Mouse (Mus musculus) urinary bladder, postnatal 4 days (tissue): Measurements from ENCODE around the gene Wdr81.

ENCODE experiments used
- DNase-seq, 2 experiments: peaks; one replicate each; pipeline ENCODE4 v3.0.0; 2021 to 2022; ENCODE audit warnings: low spot score in 2 of 2

Wdr81 gene

DNA sequence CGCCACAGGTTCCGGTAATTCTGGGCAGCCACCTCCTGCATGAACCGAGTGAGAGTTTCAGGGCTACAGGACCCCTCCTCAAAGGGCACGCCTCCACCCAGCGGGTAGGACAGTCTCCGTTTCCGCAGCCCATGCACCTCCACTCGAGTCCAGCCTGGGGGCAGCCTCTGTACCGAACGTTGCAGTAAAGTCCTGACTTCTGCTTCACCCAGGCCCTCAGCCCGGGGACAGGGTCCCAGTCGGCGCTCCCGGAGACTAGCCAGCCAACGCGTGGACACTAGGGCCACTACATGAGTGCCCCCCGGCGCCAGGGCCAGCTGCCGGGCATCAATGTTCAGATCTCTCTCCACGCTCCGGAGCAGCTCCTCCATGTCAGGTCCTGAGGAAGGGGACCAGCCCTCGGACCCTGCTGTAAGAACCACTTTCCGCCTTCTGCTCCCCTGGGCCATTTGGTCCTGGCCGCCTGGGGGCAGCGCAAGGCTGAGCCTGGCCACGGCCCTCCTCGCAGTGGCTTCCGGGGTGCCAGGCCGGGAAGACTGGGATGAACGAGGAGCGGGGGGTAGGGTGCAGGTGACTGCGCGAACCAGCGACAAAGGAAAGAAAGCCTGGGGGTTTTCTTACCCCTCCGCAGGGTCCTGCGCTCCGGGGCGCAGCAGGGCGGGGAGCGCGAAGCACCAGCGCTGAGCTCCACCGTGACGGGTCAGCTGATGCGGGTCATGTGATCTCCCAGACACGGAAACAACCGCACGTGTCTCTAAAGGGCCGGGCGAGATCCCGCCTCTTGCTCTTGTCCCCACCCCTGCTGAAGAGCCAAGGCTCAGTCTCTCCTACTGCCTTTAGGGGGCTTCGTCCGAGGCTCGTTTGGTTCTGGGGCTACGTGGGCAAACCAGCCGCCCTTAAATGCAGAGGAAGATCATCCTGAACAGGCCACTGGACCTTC, at the start of gene Wdr81:
Gene Wdr81 (minus strand): TSS at position 727 of the 940 bp plus-strand sequence.
- peak; percentile 81 to 88 for DNase-seq

DNA sequence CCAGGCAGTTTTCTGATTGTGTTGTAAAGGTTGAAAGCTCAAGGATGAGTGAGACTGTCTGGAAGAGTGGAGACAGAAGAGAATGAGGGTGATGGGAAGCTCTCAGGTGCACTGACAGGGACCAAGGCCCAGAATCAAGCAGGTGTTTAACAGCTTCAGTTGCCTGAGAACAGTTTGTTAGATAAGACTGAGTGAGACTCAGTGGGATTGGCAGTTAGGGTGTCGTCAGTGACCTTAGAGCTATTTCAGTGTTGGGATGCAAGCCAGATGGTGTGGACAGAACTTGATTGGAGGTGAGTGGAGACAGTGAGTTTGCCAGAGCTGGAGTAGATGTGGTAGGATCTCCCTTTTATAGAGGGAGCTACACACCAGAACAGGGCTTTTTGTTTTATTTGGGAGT, 43.6 kb upstream of the Wdr81 start:
- no peak for DNase-seq

DNA sequence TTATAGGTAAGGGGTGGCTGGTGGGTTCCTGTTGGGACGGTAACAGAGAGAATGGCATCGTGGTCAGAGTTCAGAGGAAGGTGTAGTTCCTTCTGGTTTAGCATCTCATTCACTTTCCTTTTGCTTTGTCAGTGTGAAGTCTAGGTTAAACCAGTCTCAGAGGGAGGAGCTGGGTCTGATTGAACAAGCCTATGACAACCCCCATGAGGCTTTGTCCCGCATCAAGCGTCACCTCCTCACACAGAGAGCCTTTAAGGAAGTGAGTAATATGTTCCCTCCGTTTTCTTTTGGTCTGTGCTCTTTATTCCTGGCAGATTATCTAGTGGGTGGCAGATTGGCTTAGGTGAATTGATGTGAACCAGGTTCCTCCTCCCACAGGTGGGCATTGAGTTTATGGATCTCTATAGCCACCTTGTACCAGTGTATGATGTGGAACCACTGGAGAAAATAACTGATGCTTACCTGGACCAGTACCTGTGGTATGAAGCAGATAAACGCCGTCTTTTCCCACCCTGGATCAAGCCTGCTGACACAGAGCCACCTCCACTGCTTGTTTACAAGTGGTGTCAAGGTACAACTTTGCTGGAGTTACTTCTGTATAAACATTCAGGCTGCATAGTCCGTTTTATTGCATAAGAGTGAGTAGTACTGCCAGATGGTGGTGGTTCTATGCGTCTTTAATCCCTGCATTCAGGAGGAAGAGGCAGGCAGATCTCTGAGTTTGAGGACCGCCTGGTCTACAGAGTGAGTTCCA, 40.0 kb upstream of the Wdr81 start:
- DNase-seq, result no peak

DNA sequence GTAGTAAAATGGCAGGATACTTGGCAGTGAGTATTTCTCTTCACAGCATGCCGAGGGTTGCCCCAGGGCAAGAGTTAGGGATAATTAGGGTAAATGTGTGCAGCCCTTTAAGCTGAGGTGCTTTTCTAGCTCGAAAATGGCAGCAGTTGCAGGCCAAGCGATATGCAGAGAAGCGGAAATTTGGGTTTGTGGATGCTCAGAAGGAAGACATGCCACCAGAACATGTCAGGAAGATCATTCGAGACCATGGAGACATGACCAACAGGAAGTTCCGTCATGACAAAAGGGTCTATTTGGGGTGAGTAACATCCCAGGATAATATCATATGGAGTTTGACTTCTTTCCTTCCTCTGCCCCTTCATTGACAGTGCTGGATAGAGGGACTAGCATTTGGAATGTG, 33.0 kb upstream of the Wdr81 start:
- DNase-seq, result no peak

DNA sequence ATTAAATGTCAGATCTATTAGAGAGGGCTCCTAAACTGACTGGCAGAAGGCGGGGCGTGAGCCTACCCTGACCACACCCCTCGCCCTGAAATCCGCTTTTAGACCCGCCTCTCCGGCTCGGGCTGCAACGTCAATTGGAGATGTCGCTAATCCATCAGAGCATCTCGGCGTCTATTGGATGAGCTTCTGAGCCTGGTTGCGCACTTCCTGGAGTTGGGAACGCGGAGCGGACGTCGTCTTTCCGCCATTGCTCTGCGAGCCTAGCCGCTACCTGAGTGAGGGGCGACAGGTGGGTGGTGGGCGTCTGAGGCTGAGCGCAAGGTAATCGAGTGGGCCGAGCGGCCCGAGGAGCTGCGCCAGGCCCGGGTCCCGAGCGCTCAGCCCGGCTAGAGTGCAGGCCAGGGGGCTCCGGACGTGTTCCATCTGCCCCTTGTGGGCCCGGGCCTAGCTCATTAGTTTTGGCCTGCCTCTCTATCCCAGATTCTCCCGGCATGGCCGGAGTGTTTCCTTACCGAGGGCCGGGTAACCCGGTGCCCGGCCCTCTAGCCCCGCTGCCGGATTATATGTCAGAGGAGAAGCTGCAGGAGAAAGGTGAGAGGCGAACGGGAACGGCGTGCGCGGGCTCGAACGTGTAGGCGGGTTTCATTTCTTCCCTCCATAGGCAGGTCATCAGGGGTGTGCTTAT, 32.2 kb upstream of the Wdr81 start, which contains the start of gene Prpf8:
Gene Prpf8 (plus strand): TSS at position 216 of the 685 bp plus-strand sequence.
- DNase-seq, result peak; percentile 95 to 96

DNA sequence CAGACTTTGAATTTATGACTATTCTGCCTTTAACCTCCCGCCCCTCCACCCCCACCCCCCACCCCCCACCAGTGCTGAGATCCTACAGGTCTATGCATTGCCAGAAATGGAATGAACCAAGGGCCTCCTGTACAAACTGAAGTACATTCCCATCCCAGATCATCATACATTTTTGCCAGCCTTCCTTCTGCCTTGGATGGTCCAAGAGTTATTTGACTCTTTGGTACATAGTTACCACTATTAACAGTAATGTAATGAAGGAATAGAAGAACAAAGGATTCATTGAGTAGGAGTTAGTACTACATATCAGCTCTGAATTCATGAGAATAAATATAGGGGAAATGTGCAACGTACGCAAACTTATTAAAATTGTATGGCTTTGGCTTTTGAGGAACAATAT, 31.7 kb upstream of the Wdr81 start:
- DNase-seq, result no peak

DNA sequence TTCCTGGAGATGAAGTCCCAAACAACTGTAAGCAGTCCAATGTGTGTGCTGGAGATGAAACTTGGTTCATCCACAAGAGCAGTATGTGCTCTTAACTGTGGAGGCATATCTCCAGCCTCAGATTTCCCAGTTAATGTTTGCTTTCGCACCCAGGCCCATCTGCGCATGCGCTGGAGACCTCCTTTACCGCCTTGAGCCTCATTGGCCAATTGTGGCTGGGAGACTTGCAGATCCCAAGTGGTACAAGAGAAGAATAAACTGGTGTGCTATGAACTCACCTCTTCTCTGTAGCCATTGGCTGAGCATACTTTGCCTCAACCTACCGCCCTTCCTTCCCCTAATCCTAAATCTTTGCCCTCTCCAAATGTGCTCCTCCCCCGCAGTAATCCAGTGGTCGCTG, 18.9 kb upstream of the Wdr81 start:
- no peak for DNase-seq

DNA sequence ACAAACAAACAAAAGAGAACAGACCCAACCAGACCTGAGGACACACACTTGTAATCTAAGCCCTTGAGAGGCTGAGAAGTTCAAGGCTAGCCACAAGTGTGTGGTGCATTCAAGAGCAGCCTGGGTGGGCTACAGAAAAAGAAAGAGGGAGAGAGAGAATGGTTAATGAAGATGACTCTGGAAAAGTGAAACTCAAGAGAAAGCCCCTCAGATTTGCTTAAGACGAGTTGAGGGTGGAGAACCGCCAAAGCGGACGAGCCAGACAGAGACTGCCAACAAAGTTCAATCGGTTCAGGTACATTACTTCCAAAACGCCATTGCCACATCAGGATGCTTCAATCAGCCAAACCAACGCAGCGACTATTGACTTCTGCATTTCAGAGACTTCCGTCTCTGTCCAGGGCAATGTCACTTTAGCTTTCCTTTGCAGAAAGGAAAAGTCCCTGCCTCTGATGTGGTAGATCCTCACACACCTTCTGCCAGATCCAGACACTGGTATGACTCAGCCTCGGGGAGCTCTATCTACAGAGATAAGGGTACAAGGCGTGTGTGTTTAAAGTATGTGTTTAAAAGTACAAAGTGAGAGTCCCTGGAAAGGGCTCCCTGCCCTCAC, 18.1 kb upstream of the Wdr81 start:
- DNase-seq, result no peak

DNA sequence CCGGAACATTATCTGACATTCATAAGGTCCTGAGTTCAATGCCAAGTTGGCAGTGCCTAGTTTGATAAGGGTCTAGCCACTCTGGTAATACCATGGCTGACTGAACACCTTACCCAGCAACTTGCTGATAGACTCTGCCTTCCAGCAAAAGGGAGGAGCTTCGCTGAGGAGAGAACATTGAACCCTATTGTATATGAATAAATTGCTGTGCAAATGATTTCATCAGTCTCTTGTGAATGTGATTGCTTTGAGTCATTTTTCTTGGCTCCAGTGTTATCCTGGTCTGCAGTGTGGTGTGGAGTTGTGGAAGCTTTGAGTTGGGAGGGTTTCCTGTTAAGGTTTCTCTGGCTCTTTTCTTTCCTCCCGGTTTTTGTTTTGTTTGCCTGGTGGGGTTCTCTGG, 16.2 kb upstream of the Wdr81 start:
- DNase-seq, result no peak

DNA sequence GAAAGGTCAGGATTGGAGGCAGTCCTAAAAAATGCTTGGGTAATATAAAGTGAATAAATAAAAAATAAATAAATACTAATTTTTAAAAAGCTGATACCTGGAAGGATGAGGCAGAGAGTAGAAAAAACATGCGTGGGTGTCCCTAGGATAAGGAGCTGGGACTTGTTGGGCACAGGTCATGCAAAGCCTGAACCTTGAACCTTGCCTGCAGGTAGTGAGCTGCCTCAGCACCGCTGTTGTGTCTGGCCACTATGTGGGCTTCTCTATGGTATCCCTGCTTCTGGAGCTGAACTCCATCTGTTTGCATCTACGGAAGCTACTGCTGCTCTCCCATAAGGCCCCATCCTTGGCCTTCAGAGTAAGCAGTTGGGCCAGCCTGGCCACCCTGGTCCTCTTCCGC, 14.7 kb upstream of the Wdr81 start:
- no peak for DNase-seq

DNA sequence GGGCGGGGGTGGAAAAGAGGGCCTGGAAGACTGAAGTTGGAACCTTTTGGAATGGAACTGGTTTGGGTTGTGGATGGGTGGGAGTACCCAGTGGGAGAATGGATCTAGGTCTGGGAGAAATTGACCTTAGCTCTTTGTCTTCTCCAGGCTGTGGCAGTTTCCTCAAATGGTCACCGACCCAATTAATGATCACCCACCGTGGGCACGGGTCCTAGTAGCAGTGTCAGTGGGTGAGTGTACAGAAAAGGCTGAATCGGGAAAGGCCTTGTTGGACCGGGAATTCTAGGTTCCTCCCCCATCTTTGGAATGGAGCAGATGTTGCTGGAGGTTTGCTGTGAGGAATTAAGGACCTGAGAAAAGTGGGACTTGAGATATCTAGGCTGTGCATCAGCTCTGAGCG, 13.9 kb upstream of the Wdr81 start:
- DNase-seq, result no peak

DNA sequence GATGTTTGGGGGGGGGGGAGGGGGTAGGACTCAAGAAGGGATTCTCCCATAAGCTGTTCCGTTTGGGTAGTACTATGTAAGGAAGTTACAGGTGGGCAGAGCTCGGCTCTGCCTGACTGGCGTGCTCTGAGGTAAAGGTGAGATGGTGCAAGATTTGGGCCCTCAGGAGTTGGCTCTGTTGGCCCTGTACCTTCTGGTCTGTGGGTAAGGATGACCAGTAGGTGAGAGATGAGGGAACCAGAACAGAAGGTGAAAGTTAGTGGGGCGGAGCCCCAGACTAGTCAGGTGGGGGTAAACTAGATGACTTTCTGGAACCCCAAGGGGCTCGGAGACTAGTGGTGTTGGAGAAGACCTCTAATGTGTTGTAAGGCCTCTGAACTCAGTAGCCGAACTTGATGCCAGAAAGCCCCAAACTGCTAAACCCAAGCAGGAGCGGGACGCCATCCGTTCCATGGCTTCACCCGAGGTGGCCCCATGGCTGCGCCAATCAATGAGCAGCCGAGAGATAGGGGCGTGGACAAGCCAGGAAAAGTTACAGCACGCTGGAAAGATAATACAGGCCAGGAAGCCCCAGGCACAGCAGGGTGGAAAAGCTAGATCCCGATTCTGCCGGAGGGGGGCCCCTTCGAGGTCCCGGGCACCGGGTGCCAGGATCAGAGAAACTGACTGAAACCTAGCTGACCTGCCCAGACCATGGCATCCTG, 13.1 kb upstream of the Wdr81 start:
- peak; percentile 67 to 69 for DNase-seq

DNA sequence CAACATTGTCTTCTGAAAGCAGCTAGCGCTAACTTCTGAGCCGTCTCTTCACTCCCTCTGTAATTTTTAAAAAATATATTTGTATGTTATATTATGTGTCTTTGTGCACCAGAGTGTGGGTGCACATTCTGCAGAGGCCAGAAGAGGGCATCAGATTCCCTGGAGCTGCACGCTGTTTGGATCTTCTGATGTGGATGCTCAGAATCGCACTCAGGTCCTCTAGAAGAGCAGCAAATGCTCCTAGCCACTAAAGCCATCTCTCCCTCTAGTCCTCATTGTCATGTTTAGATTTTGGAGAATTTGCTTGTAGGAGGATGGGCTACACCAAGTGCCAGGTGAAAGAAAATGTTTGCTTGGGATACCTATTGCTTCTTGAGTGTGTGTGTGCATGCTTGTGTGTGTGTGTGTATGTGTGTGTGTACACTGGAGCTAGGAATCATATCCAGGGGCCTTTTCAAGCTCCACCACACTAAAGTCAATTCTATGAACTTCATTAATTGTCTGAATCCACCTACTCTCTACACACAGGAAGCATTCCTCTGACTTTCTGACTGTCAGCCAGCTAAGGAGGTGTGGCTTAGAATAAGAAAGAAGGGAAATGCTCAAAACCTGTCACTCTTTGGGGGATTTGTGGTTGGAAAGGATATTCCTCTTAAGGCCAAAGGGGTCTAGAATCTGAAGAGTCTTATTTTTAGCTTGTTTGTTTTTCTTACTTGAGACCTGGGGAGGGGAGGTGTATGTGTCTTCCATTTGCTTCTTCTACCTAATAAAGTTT, 12.4 kb upstream of the Wdr81 start:
- no peak for DNase-seq

DNA sequence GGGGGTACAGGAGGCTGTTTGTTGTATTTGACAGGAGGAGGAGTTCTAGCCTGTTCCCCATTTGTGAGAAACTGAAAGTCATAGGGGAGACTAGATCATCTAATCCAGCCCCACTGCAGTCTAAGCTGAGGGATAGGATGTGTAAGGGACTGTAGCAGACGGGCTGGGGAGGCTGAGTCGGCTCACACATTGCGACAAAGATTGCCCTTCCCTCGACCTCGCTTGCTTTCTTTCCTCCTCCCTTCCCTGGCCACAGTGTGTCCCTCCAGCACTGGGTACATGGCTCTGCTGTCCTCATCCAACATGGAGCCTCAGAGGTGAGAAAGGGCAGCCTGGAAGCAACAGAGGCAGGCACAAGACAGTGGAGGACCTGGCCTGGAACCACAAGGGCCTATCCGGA, 10.5 kb upstream of the Wdr81 start:
- DNase-seq, result no peak

DNA sequence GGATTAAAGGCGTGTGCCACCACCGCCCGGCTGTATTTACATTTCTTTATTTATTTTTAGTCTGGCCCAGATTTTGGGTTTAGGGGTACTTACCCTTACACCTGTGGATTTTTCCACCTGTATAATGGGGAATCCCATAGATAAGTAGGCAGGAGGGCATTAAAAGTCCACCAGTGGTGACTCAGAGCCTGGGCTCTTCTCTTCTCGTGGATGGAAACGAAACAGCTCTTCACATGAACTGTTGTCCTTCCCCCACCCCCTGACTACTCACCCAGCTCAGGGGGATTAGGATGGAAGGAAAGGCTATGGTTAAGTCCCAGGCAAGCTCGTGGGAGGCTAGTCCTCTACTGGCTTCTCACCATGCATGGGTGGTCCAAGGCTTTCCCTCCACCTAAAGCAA, 9.9 kb upstream of the Wdr81 start:
- no peak for DNase-seq

DNA sequence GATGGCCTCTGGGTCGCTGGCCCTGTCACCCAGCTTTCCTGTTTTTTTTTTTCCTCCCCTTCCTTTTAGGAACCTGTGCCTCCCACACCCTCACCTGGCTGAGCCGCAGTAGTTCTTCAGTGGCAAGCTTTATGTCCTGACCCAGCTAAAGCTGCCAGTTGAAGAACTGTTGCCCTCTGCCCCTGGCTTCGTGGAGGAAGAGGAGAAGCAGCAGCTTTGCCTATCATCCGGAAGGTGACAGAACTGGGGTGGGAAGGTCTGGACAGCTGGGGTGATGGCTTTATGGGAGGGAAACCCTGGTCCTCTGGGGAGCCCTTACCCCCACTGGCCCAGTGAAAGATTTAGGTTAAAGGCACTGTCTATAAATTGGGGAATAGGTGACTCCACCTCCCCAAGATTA, 9.1 kb upstream of the Wdr81 start:
- DNase-seq, result no peak

DNA sequence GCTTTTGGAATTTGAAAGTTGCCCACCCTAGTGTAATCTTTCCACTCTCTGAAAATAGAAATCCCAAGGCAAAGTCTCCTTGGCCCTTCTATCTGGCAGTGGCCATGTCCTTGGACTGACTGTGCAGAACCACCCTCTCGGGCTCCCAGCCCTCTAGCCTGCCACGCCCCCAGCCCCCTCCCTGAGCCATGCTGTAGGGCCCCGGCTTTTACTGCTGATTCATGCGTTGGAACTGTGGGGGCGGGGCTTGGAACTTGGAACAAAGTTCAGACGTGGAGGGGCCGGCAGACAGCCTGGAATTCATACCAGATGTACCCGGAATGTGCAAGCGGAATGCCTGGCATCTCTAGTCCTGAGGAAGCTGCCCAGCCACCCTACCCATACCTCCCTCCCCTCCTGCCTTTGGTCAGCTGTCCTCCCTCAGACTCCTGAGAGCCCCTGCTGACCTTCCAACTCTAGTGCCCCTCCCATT, 8.4 kb upstream of the Wdr81 start:
- peak; percentile 90 to 94 for DNase-seq

DNA sequence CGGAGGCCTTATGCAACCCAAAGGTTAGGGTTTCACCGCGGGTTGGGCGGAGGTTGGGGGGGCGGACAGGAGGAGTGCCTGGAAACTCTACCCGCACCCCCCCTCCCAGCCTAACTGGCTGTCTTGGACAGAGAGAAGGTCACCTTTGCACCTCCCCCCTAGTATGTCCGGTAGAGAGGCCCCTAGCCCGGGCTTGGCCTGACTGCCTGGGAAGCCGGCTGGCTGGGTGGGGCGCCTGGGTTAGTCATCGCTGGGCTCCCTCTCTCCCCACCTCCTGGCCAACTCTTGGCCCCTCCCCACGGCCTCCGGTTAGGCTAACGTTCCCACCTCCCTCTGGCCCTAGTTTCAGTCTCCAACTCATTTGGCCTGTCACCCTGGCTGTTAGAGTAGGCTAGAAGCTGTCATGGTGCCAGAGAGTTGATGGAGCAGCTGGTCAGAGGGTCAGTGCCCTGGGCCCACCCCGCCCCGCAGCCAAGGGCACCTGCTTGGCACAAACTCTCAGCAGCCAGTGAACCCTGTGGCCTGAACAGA, 7.8 kb upstream of the Wdr81 start:
- peak; percentile 80 to 85 for DNase-seq

DNA sequence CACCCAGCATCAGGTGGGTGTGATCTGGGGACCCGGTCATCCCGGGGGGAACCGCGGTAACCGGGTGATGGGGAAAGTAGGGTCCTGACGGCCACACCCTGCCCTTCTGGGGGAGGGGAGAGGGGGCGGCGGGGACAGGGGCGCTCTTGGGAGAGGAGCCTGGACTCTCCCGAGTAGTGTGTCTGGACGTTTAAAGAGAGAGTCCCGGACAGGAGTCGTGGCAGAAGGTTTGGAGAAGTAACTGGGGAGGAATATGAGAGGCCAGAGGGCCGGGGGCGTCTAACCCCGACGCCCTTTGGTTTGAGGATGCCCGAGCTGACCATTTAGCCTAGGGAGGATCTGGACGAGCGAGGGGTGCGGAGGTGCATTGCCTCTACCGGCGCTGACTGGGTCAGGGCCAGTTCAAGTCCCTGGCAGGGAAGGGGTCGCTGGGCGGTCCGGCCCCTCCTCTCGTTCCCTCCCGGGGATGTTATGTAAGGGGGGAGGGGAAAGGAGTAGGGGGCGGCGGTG, 7.3 kb upstream of the Wdr81 start:
- DNase-seq, result no peak
